Mouse (Mus musculus): ENCODE results near the gene Stx17. TPM values are rescaled to one million over a fixed set of nuclear protein-coding genes. Genes with fewer than 3 reads are reported as not detected.

The Stx17 gene
- polyA plus RNA-seq, 1 experiment from 2014 or later = 27.4 TPM

DNA sequence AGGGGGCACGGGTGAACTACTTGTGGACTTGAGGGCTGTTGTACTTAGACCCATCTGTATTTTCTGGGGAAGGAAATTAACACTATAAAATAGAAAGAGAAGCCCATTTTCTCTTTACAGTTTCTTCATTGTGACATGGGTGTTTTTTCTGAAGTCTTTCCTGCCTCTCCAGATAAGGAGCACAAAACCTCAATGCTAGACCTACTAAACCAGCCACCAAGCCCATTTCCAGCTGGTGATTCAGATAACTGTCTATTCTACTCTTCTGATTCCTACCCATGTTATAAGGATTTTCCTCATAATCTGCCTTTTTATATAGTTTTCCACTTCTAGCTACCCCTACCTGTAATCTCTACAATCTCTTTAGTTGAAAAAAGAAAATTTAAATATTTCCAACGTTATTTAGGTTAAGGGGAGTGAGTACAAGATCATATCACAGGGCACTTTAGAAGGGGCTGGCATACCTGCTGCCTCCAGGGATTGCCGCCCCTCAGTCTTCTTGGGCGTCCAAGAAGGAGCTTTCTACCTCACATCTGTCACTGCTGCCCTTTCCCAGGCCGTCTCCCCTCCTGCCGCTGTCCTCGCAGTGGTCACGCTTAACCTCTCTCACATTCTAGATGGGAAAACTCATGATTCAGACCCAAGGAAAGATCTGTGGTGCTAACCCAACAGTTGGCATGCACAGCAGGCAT, 57.5 kb downstream of the Stx17 start:
- Histone ChIP-seq H3K9me3 (replicated peaks; ENCODE audit: control insufficient read depth, low read length, poor library complexity, severe bottlenecking) (no peaks in the 10 kb centered on the region), H3K4me1 (ENCODE audit: control insufficient read depth, insufficient read depth, low read length) (peaks cover 8% of the 10 kb centered on the region), H3K27me3 (ENCODE audit: control insufficient read depth, insufficient read depth, low read depth, low read length) (no peaks in the 10 kb centered on the region), H3K36me3 (ENCODE audit: control insufficient read depth, insufficient read depth, low read length) (0 out of 2 replicates have a peak, but pooled peaks cover 6% of the 10 kb centered on the region), H3K4me2 (ENCODE audit: low read length) (no peak overlapping the region), H3K4me3 (ENCODE audit: low read depth, low read length) (no peak overlapping the region), H3K9ac (ENCODE audit: low read depth, low read length) (no peak overlapping the region), H3K27ac (ENCODE audit: low read length) (no peak overlapping the region)
- no peak for ATAC-seq
- 87% methylated on average over 8 of the region's 8 CpGs for WGBS

- 88% methylated on average over 3 of the region's 3 CpGs for WGBS
- Histone ChIP-seq H3K36me3 (ENCODE audit: control insufficient read depth, insufficient read depth, low read length) (peaks cover 3% of the 10 kb centered on the region; the same call in 1 of the 2 replicates), H3K9me3 (replicated peaks; ENCODE audit: control insufficient read depth, low read length, poor library complexity, severe bottlenecking) (no peaks in the 10 kb centered on the region), H3K27ac (ENCODE audit: low read length) (no peak overlapping the region), H3K4me3 (ENCODE audit: low read depth, low read length) (no peak overlapping the region), H3K9ac (ENCODE audit: low read depth, low read length) (no peak overlapping the region), H3K27me3 (ENCODE audit: control insufficient read depth, insufficient read depth, low read depth, low read length) (no peaks in the 10 kb centered on the region), H3K4me2 (ENCODE audit: low read length) (no peak overlapping the region), H3K4me1 (ENCODE audit: control insufficient read depth, insufficient read depth, low read length) (no peaks in the 10 kb centered on the region)
- no peak for ATAC-seq
Measured at GRCm38 (mm10) chr4:48197925-48198324, 73.2 kb downstream of the Stx17 start.

- H3K4me1 ChIP-seq (ENCODE audit: control insufficient read depth, insufficient read depth, low read length) = no peaks in the 10 kb centered on the region
- ATAC-seq = no peak
- peaks cover 3% of the 10 kb centered on the region; the same call in 1 of the 2 replicates for H3K36me3 ChIP-seq (ENCODE audit: control insufficient read depth, insufficient read depth, low read length)
- H3K4me2 ChIP-seq (ENCODE audit: low read length) = no peak overlapping the region
- no peak overlapping the region for H3K4me3 ChIP-seq (ENCODE audit: low read depth, low read length)
- 87% methylated on average over 8 of the region's 8 CpGs for WGBS
- no peak overlapping the region for H3K27ac ChIP-seq (ENCODE audit: low read length)
- H3K27me3 ChIP-seq (ENCODE audit: control insufficient read depth, insufficient read depth, low read depth, low read length) = no peaks in the 10 kb centered on the region
- H3K9ac ChIP-seq (ENCODE audit: low read depth, low read length) = no peak overlapping the region
- H3K9me3 ChIP-seq (replicated peaks; ENCODE audit: control insufficient read depth, low read length, poor library complexity, severe bottlenecking) = no peaks in the 10 kb centered on the region
Measured at GRCm38 (mm10) chr4:48198447-48198846, 73.7 kb downstream of the Stx17 start.

- H3K27me3 ChIP-seq (ENCODE audit: control insufficient read depth, insufficient read depth, low read depth, low read length) = no peaks in the 10 kb centered on the region
- no peak overlapping the region for H3K4me3 ChIP-seq (ENCODE audit: low read depth, low read length)
- no peak for ATAC-seq
- 76% methylated on average over 4 of the region's 4 CpGs for WGBS
- no peaks in the 10 kb centered on the region for H3K9me3 ChIP-seq (replicated peaks; ENCODE audit: control insufficient read depth, low read length, poor library complexity, severe bottlenecking)
- H3K27ac ChIP-seq (ENCODE audit: low read length) = no peak overlapping the region
- peaks cover 2% of the 10 kb centered on the region; the same call in 1 of the 2 replicates for H3K36me3 ChIP-seq (ENCODE audit: control insufficient read depth, insufficient read depth, low read length)
- H3K4me2 ChIP-seq (ENCODE audit: low read length) = no peak overlapping the region
- H3K4me1 ChIP-seq (ENCODE audit: control insufficient read depth, insufficient read depth, low read length) = no peaks in the 10 kb centered on the region
- no peak overlapping the region for H3K9ac ChIP-seq (ENCODE audit: low read depth, low read length)
Measured at GRCm38 (mm10) chr4:48203564-48203963, 78.8 kb downstream of the Stx17 start.

GRCm38 (mm10) chr4:48225173-48225572, 100.5 kb downstream of the Stx17 start:
- Histone ChIP-seq H3K4me3 (ENCODE audit: low read depth, low read length) (no peak overlapping the region), H3K4me1 (ENCODE audit: control insufficient read depth, insufficient read depth, low read length) (no peaks in the 10 kb centered on the region), H3K9me3 (replicated peaks; ENCODE audit: control insufficient read depth, low read length, poor library complexity, severe bottlenecking) (no peaks in the 10 kb centered on the region), H3K27ac (ENCODE audit: low read length) (no peak overlapping the region), H3K9ac (ENCODE audit: low read depth, low read length) (no peak overlapping the region), H3K36me3 (ENCODE audit: control insufficient read depth, insufficient read depth, low read length) (no peaks in the 10 kb centered on the region), H3K4me2 (ENCODE audit: low read length) (no peak overlapping the region), H3K27me3 (ENCODE audit: control insufficient read depth, insufficient read depth, low read depth, low read length) (no peaks in the 10 kb centered on the region)
- WGBS = 19% methylated on average over 2 of the region's 2 CpGs
- ATAC-seq = 0 out of 2 replicates have a peak, but pooled peaks have one; percentile 11

GRCm38 (mm10) chr4:48225604-48226003, 100.9 kb downstream of the Stx17 start:
- no peak overlapping the region for H3K4me2 ChIP-seq (ENCODE audit: low read length)
- H3K27ac ChIP-seq (ENCODE audit: low read length) = no peak overlapping the region
- no peaks in the 10 kb centered on the region for H3K4me1 ChIP-seq (ENCODE audit: control insufficient read depth, insufficient read depth, low read length)
- H3K4me3 ChIP-seq (ENCODE audit: low read depth, low read length) = no peak overlapping the region
- WGBS = 61% methylated on average over 3 of the region's 3 CpGs
- no peak for ATAC-seq
- H3K27me3 ChIP-seq (ENCODE audit: control insufficient read depth, insufficient read depth, low read depth, low read length) = no peaks in the 10 kb centered on the region
- H3K36me3 ChIP-seq (ENCODE audit: control insufficient read depth, insufficient read depth, low read length) = no peaks in the 10 kb centered on the region
- no peaks in the 10 kb centered on the region for H3K9me3 ChIP-seq (replicated peaks; ENCODE audit: control insufficient read depth, low read length, poor library complexity, severe bottlenecking)
- H3K9ac ChIP-seq (ENCODE audit: low read depth, low read length) = no peak overlapping the region

DNA sequence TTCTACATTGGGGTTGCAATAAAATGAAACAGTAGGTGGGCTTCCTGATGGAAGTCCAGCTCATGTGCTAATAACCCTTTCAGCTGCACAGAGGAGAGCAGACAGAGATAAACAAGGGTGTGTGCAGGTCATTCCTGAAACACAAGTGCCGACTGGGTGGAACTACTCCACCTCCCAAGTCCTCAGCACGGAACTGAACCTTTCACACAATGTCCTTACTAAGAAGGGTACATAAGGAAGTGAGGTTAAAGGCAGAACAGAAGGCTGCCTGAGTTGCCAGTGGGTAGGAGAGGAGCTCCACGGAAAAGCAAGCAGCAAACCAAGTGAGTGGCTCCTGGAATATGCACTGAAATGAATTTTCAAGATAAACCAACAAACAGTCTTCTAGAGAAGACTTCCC, 102.1 kb downstream of the Stx17 start:
- ATAC-seq = no peak
- 61% methylated on average over 3 of the region's 3 CpGs for WGBS
- Histone ChIP-seq H3K9me3 (replicated peaks; ENCODE audit: control insufficient read depth, low read length, poor library complexity, severe bottlenecking) (no peaks in the 10 kb centered on the region), H3K27ac (ENCODE audit: low read length) (no peak overlapping the region), H3K4me3 (ENCODE audit: low read depth, low read length) (no peak overlapping the region), H3K4me1 (ENCODE audit: control insufficient read depth, insufficient read depth, low read length) (no peaks in the 10 kb centered on the region), H3K4me2 (ENCODE audit: low read length) (no peak overlapping the region), H3K36me3 (ENCODE audit: control insufficient read depth, insufficient read depth, low read length) (no peaks in the 10 kb centered on the region), H3K9ac (ENCODE audit: low read depth, low read length) (no peak overlapping the region), H3K27me3 (ENCODE audit: control insufficient read depth, insufficient read depth, low read depth, low read length) (no peaks in the 10 kb centered on the region)

MicroRNAs within 50 kb of the gene (microRNA counts, 519-probe panel; counts per million panel counts)
- microRNA mmu-miR-1958 = 2,021 counts per million, percentile 50 among the panel's probes with 10 or more counts

Small RNA genes lying within 50 kb of the gene (microRNA-seq; reads per million reads assigned to microRNA genes)
- gene Mir1958 = not detected

Other genes starting within 250 kb of the Stx17 start
- gene Nr4a3, start 79.8 kb upstream of the Stx17 start, polyA plus RNA-seq (2015; fragmentation: Nextera tagmentation; extraction: Ambion mirVana) = 1.4 and 1.6 TPM in 2 replicates
- gene Erp44, start 154.6 kb downstream of the Stx17 start, polyA plus RNA-seq (2015; fragmentation: Nextera tagmentation; extraction: Ambion mirVana) = 61.2 and 65.2 TPM in 2 replicates
- 6.6 and 8.1 TPM in 2 replicates for gene Invs, start 154.8 kb downstream of the Stx17 start, polyA plus RNA-seq (2015; fragmentation: Nextera tagmentation; extraction: Ambion mirVana)